Mouse (Mus musculus) stomach, embryonic 14.5 days (tissue): Measurements from ENCODE around the gene Ccdc188. TPM values are rescaled to one million over a fixed set of nuclear protein-coding genes. Genes with fewer than 3 reads are reported as not detected.

Source experiments
- ATAC-seq: fragments of 200-750 bp; cut with Nextera tagmentation; 2 replicates; pipeline ENCODE4 v1.8.0; 2017; ENCODE audit warnings: low read depth, moderate TSS enrichment; ENCODE audit not compliant: insufficient number of reproducible peaks, insufficient read depth, low FRiP score
- H3K27ac ChIP-seq: fragments of 300-500 bp; sonication (generic); 2 replicates; pipeline ENCODE4 v1.5.1; 2014; ENCODE audit warnings: mild to moderate bottlenecking, low read length, moderate library complexity, mixed read lengths
- H3K27me3 ChIP-seq: fragments of 300-500 bp; sonication (generic); 2 replicates; pipeline ENCODE4 v1.6.1; 2014; ENCODE audit warnings: low read length, control low read depth, mixed read lengths; ENCODE audit not compliant: control insufficient read depth, insufficient read depth
- H3K36me3 ChIP-seq: fragments of 300-500 bp; sonication (generic); 2 replicates; pipeline ENCODE4 v1.6.1; 2014; ENCODE audit warnings: mild to moderate bottlenecking, control low read depth, low read length, moderate library complexity, mixed read lengths; ENCODE audit not compliant: control insufficient read depth, insufficient read depth
- H3K4me1 ChIP-seq: fragments of 300-500 bp; sonication (generic); 2 replicates; pipeline ENCODE4 v1.6.1; 2014; ENCODE audit warnings: low read length, control low read depth, mixed read lengths; ENCODE audit not compliant: control insufficient read depth, insufficient read depth
- H3K4me2 ChIP-seq: fragments of 300-500 bp; sonication (generic); replicated peaks from 2 replicates; pipeline ENCODE4 v1.6.1; 2014; ENCODE audit warnings: low read depth, low read length, control low read depth
- H3K4me3 ChIP-seq: fragments of 300-500 bp; sonication (generic); 2 replicates; pipeline ENCODE4 v1.5.1; 2014; ENCODE audit warnings: low read depth, low read length, control low read depth
- H3K9ac ChIP-seq: fragments of 300-500 bp; sonication (generic); replicated peaks from 2 replicates; pipeline ENCODE4 v1.6.1; 2014; ENCODE audit warnings: low read depth, mild to moderate bottlenecking, control low read depth, low read length, moderate library complexity, mixed read lengths
- H3K9me3 ChIP-seq: fragments of 300-500 bp; sonication (generic); 2 replicates; pipeline ENCODE4 v1.6.1; 2016; ENCODE audit warnings: low read depth, low read length, control low read depth; ENCODE audit not compliant: control insufficient read depth
- WGBS: fragments of 180-500 bp; shearing (Covaris S2); extraction: QIAGEN DNeasy Blood & Tissue Kit; methylation state at CpG from one replicate; pipeline ENCODE4 v1.1.7; 2014; 5-methylcytosine and 5-hydroxymethylcytosine counted together
- polyA plus RNA-seq: library from polyadenylated mRNA; unstranded; fragments of >200 nt; fragmentation: Nextera tagmentation; extraction: Ambion mirVana; gene quantifications from 2 replicates; pipeline ENCODE4 v1.2.1, GENCODE M21; 2014

The Ccdc188 gene
- polyA plus RNA-seq, 1 experiment from 2014 or later = not detected

DNA sequence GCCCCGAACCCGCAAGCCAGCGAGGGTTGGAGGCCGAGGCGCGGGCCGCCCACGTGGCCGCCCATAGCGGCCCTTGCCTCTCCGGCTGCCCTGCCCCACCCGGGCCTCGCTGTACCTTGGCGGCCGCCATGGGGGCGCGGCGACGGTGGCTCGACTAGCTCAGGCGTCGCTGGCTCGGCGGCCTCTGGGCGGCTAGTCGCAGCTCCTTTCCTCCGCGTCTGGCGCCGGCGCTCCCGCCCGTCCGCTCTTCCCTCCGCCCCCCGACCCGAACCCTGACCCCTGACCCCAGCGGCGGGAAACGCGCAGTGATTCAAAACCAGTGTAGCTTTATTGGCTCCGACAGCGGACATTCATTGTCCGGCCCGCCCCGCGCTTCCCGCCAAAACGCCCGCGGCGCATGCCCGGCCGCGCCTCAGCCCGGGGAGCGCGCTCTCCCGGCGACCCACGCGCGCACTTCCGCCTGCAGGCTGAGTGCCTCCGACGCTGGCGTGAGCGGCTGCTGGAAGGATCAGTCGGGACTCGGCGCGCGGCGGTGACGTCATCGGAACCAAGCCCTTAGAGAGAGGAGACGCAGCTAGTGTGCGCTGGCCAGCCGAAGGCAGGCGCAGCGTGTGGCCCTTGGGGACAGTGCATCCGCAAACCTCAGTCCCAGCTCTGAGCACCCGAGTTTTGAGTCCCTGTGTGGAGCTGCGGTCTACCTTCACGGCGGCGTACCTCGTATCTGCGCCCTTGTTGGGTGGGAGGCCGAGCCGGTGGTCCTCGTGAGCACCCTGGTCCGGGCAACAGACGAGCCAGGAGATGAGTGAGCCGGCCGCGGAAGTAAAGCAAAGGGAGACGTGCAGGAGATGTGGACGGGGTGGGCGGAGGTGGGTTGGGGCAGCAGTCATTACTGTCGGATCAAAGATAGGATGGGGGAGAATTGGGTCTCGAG is 31.0 kb downstream of the Ccdc188 start, which contains the start of the genes Trmt2a and Ranbp1:
Trmt2a (plus strand) TSS at position 247 of the 931 bp plus-strand sequence.
Ranbp1 (minus strand) TSS at position 300 of the 931 bp plus-strand sequence.
- Histone ChIP-seq H3K9me3 (no peaks in the 10 kb centered on the region), H3K27ac (peak within 1 kb of the TSS; percentile 94), H3K27me3 (no peaks in the 10 kb centered on the region), H3K4me3 (peak within 1 kb of the TSS; percentile 68), H3K36me3 (peaks cover 63% of the 10 kb centered on the region), H3K4me2 (peak within 1 kb of the TSS; percentile 95), H3K9ac (peak within 1 kb of the TSS; percentile 90), H3K4me1 (peaks cover 27% of the 10 kb centered on the region)
- ATAC-seq = peak; percentile 96
- WGBS = 2% methylated on average over 95 of the region's 102 CpGs

DNA sequence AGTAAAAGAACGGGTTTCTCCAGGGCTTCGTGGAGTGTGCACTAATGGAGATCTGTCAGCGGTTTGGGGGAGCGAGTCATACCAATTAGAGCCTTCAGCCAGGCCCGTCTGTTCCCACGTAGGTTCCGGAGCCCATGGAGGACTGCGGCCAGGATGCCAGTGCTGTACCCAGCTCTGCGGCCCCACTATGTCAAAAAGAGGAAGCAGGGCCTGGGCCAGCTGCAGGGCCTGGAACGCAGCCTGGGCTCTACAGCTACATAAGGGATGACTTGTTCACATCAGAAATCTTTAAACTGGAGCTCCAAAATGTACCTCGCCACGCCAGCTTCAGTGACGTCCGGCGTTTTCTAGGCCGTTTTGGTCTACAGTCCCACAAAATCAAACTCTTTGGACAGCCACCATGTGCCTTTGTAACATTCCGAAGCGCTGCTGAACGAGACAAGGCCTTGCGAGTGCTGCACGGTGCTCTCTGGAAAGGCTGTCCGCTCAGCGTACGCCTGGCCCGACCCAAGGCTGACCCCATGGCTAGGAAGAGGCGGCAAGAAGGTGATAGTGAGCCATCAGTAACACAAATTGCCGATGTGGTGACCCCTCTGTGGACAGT is 31.8 kb downstream of the Ccdc188 start:
- 4% methylated on average over 27 of the region's 27 CpGs for WGBS

DNA sequence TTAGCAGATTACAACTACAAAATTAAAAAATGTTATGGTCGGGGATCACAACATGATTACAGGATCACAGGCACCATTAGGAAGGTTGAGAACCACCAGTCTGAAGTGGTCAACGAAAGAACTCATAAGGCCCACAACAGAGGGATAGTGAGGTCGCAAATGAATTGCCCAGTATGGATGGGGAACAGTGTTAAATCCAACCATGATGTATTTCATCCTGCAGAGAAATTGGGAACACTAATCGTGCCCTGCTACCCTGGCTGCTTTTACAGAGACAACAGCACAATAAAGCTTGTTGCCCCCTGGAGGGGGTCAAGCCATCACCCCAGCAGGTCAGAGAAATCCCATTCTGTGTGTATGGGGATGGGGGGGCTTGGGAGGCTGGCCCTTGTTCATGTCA is 32.6 kb downstream of the Ccdc188 start:
- H3K27me3 ChIP-seq = no peaks in the 10 kb centered on the region
- WGBS = 68% methylated on average over 4 of the region's 4 CpGs
- peak overlapping the region; percentile 90; the same call in 1 of the 2 replicates for H3K9ac ChIP-seq
- H3K4me1 ChIP-seq = peaks cover 27% of the 10 kb centered on the region
- H3K27ac ChIP-seq = no peak overlapping the region
- peak overlapping the region; percentile 95 for H3K4me2 ChIP-seq
- no peak for ATAC-seq
- peak overlapping the region; percentile 68 for H3K4me3 ChIP-seq
- no peaks in the 10 kb centered on the region for H3K9me3 ChIP-seq
- H3K36me3 ChIP-seq = peaks cover 60% of the 10 kb centered on the region

More for the DNA sequence above, 31.8 kb downstream of the Ccdc188 start:
- H3K36me3 ChIP-seq = peaks cover 63% of the 10 kb centered on the region
- peak overlapping the region; percentile 94 for H3K27ac ChIP-seq
- H3K9me3 ChIP-seq = no peaks in the 10 kb centered on the region
- peak overlapping the region; percentile 68 for H3K4me3 ChIP-seq
- peaks cover 27% of the 10 kb centered on the region for H3K4me1 ChIP-seq
- peak overlapping the region; percentile 95 for H3K4me2 ChIP-seq
- H3K27me3 ChIP-seq = no peaks in the 10 kb centered on the region
- peak overlapping the region; percentile 90 for H3K9ac ChIP-seq
- ATAC-seq = no peak; the same call in 1 of the 2 replicates

DNA sequence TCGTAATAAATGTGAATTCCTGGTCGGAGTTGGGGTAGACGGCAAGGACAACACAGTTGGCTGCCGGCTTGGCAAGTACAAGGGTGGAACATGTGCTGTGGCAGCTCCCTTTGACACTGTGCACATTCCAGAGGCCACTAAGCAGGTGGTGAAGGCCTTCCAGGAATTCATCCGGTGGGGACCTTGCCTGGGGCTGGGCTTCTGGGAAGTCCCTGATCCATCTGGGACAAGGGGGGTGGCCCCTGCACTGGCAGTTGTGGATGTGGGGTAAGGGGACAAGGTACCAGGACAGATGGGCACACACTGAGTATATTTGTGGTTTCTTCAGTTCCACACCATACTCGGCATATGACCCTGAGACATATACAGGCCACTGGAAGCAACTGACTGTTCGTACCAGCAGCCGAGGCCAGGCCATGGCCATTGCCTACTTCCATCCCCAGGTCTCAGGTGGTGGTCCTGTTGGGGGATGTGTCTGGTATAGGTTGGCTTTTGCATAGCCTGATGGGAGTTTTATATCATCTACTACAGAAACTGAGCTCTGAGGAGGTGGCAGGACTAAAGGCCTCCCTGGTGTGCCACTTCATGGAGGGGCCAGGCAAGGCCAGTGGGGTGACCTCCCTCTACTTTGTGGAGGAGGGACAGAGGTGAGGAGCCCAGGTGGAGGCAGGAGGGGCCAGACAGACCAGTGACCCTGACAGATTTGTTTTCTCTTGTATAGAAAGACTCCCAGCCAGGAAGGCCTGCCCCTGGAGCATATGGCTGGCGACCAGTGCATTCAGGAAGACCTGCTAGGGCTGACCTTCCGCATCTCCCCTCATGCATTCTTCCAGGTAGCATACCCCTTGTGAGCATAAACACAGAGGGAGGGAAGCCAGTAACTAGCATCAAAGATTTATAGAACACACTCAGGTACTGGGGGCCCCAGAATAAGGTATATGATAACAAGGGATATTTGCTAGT is 33.4 kb downstream of the Ccdc188 start:
- Histone ChIP-seq H3K4me1 (peaks cover 27% of the 10 kb centered on the region), H3K4me2 (peak overlapping the region; percentile 95; the same call in 1 of the 2 replicates), H3K4me3 (peak overlapping the region; percentile 68; the same call in 1 of the 2 replicates), H3K9ac (0 out of 2 replicates have a peak overlapping the region, but pooled peaks have one; percentile 1), H3K27me3 (no peaks in the 10 kb centered on the region), H3K9me3 (no peaks in the 10 kb centered on the region), H3K36me3 (peaks cover 59% of the 10 kb centered on the region), H3K27ac (no peak overlapping the region)
- ATAC-seq = no peak
- WGBS = 65% methylated on average over 10 of the region's 10 CpGs

DNA sequence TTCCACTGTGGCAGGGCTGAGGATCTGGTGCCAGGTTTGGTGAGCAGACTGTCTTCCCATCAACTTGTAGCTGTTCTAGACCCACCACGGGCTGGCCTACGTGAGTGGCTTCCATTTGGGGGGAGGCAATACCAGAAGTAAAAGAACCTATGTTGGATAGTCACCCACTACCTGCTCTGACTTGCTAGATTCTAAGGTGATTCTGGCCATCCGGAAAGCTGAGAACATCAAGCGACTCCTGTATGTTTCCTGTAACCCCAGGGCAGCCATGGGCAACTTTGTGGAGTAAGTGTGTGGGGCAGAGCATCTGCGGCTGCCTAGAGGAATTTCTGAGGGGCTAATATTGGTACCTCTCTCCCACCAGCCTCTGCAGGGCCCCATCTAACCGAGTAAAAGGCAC is 35.1 kb downstream of the Ccdc188 start:
- H3K27me3 ChIP-seq = no peaks in the 10 kb centered on the region
- peaks cover 64% of the 10 kb centered on the region for H3K36me3 ChIP-seq
- 85% methylated on average over 6 of the region's 6 CpGs for WGBS
- no peaks in the 10 kb centered on the region for H3K9me3 ChIP-seq
- H3K4me3 ChIP-seq = no peak overlapping the region
- H3K27ac ChIP-seq = no peak overlapping the region
- no peak overlapping the region for H3K4me2 ChIP-seq
- peaks cover 16% of the 10 kb centered on the region for H3K4me1 ChIP-seq
- no peak overlapping the region for H3K9ac ChIP-seq
- ATAC-seq = no peak

DNA sequence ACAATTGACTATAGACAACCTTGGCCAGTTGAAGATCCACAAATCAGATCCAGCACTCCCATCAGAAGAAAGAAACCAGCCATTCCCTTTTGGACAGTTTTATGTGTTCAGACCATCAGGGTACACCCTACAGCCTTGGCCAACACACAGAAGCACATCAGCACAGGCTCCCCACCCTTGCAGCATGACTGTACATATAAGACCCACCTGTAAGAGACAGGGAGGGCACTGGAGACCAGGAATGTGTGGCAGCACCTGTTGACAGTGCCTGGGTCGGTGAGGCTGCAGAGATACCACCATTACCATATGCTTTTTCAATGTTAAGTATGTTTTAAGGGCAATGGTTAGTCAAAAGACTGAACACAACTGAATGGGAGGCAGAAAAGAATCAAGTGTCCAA is 36.2 kb downstream of the Ccdc188 start:
- WGBS = 87% methylated on average over 1 of the region's 1 CpGs
- no peak for ATAC-seq

DNA sequence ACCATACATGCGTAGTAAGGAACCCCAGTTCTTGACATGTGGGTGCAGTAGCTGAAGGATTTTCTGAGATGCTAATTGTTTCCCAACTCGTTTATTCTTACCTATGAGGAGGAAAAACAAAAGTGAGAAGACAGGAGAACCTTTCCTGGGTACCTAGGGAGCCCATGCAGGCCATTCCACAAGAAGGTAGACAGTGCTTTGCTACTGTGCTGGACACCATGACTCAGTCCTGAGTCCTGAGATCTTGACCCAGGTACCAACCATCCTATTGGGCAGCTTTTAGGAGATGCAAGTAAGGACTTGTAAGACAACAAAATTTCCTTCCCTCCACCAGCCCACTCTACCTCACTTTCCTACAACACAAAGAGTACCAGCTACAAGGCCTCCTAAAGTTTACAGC is 40.5 kb downstream of the Ccdc188 start, which contains the start of gene Gm49776:
Gm49776 (minus strand) TSS at position 101 of the 400 bp plus-strand sequence.
- Histone ChIP-seq H3K27ac (no peak within 1 kb of the TSS), H3K4me2 (no peak within 1 kb of the TSS), H3K27me3 (no peaks in the 10 kb centered on the region), H3K9ac (no peak within 1 kb of the TSS), H3K36me3 (peaks cover 81% of the 10 kb centered on the region), H3K4me1 (no peaks in the 10 kb centered on the region), H3K4me3 (no peak within 1 kb of the TSS), H3K9me3 (no peaks in the 10 kb centered on the region)
- WGBS = 94% methylated on average over 2 of the region's 2 CpGs
- ATAC-seq = no peak

More for the DNA sequence above, 36.2 kb downstream of the Ccdc188 start:
- H3K27me3 ChIP-seq = no peaks in the 10 kb centered on the region
- no peak overlapping the region for H3K9ac ChIP-seq
- peaks cover 74% of the 10 kb centered on the region for H3K36me3 ChIP-seq
- H3K9me3 ChIP-seq = no peaks in the 10 kb centered on the region
- no peak overlapping the region for H3K27ac ChIP-seq
- H3K4me2 ChIP-seq = no peak overlapping the region
- H3K4me1 ChIP-seq = peaks cover 16% of the 10 kb centered on the region
- H3K4me3 ChIP-seq = no peak overlapping the region
